Mouse (Mus musculus) liver, embryonic 15.5 days (tissue): Measurements from ENCODE around the gene Gm12248. TPM values are rescaled to one million over a fixed set of nuclear protein-coding genes. Genes with fewer than 3 reads are reported as not detected.

Experiments used
- ATAC-seq: fragments of 200-750 bp; cut with Nextera tagmentation; 2 replicates; pipeline ENCODE4 v1.8.0; 2017; ENCODE audit warnings: moderate number of reproducible peaks, mild to moderate bottlenecking, moderate library complexity; ENCODE audit not compliant: insufficient read depth
- H3K27ac ChIP-seq: fragments of 300-500 bp; sonication (generic); replicated peaks from 2 replicates; pipeline ENCODE4 v1.5.1; 2015; ENCODE audit warnings: mild to moderate bottlenecking, inconsistent platforms
- H3K27me3 ChIP-seq: fragments of 300-500 bp; sonication (generic); 2 replicates; pipeline ENCODE4 v1.6.1; 2015; ENCODE audit warnings: mild to moderate bottlenecking, inconsistent platforms
- H3K36me3 ChIP-seq: fragments of 300-500 bp; sonication (generic); replicated peaks from 2 replicates; pipeline ENCODE4 v1.6.1; 2015; ENCODE audit warnings: moderate library complexity, mild to moderate bottlenecking, inconsistent platforms
- H3K4me1 ChIP-seq: fragments of 300-500 bp; sonication (generic); replicated peaks from 2 replicates; pipeline ENCODE4 v1.6.1; 2015; ENCODE audit warnings: inconsistent platforms
- H3K4me2 ChIP-seq: fragments of 300-500 bp; sonication (generic); 2 replicates; pipeline ENCODE4 v1.6.1; 2015; ENCODE audit warnings: moderate library complexity, mild to moderate bottlenecking, inconsistent platforms
- H3K4me3 ChIP-seq: fragments of 300-500 bp; sonication (generic); replicated peaks from 2 replicates; pipeline ENCODE4 v1.5.1; 2015; ENCODE audit warnings: mild to moderate bottlenecking, inconsistent platforms
- H3K9ac ChIP-seq: fragments of 300-500 bp; sonication (generic); 2 replicates; pipeline ENCODE4 v1.6.1; 2015; ENCODE audit warnings: moderate library complexity, mild to moderate bottlenecking, inconsistent platforms
- H3K9me3 ChIP-seq: fragments of 300-500 bp; sonication (generic); replicated peaks from 2 replicates; pipeline ENCODE4 v1.6.1; 2016; ENCODE audit warnings: inconsistent platforms
- WGBS: fragments of 180-500 bp; shearing (Covaris S2); methylation state at CpG from one replicate; pipeline ENCODE4 v1.1.7; 2015; ENCODE audit warnings: mixed read lengths; ENCODE audit not compliant: insufficient replicate concordance; 5-methylcytosine and 5-hydroxymethylcytosine counted together
- polyA plus RNA-seq: library from polyadenylated mRNA; unstranded; fragments of >200 nt; fragmentation: Nextera tagmentation; extraction: Ambion mirVana; gene quantifications from 2 replicates; pipeline ENCODE4 v1.2.1, GENCODE M21; 2015

Gene Gm12248
- polyA plus RNA-seq, 1 experiment from 2014 or later, result not detected

- H3K9me3 ChIP-seq, result no peaks in the 10 kb centered on the region
- H3K4me1 ChIP-seq, result peaks cover 23% of the 10 kb centered on the region
- no peak overlapping the region for H3K4me3 ChIP-seq
- H3K27ac ChIP-seq, result no peak overlapping the region
- no peaks in the 10 kb centered on the region for H3K27me3 ChIP-seq
- H3K4me2 ChIP-seq, result no peak overlapping the region
- no peak overlapping the region for H3K9ac ChIP-seq
- ATAC-seq, result no peak
- H3K36me3 ChIP-seq, result peaks cover 89% of the 10 kb centered on the region
- WGBS, result 79% methylated on average over 2 of the region's 2 CpGs
Measured at GRCm38 (mm10) chr11:58123711-58124110, 30.8 kb upstream of the Gm12248 start.

GRCm38 (mm10) chr11:58121351-58121750 is 28.4 kb upstream of the Gm12248 start:
- WGBS, result 77% methylated on average over 9 of the region's 9 CpGs
- Histone ChIP-seq H3K27me3 (no peaks in the 10 kb centered on the region), H3K36me3 (peaks cover 95% of the 10 kb centered on the region)

GRCm38 (mm10) chr11:58120655-58121054 is 27.7 kb upstream of the Gm12248 start:
- H3K36me3 ChIP-seq, result peaks cover 95% of the 10 kb centered on the region
- peaks cover 6% of the 10 kb centered on the region; the same call in 1 of the 2 replicates for H3K4me1 ChIP-seq
- H3K27ac ChIP-seq, result no peak overlapping the region
- ATAC-seq, result no peak
- 82% methylated on average over 3 of the region's 3 CpGs for WGBS
- no peak overlapping the region for H3K9ac ChIP-seq
- H3K4me3 ChIP-seq, result no peak overlapping the region
- no peak overlapping the region for H3K4me2 ChIP-seq
- H3K27me3 ChIP-seq, result no peaks in the 10 kb centered on the region
- H3K9me3 ChIP-seq, result no peaks in the 10 kb centered on the region

More at GRCm38 (mm10) chr11:58121351-58121750, 28.4 kb upstream of the Gm12248 start:
- Histone ChIP-seq H3K4me1 (peaks cover 1% of the 10 kb centered on the region; the same call in 1 of the 2 replicates), H3K4me3 (no peak overlapping the region), H3K4me2 (no peak overlapping the region), H3K9ac (no peak overlapping the region), H3K9me3 (no peaks in the 10 kb centered on the region), H3K27ac (no peak overlapping the region)
- no peak for ATAC-seq

GRCm38 (mm10) chr11:58117044-58117652 is 24.2 kb upstream of the Gm12248 start:
- no peak for ATAC-seq
- no peak overlapping the region for H3K27ac ChIP-seq
- no peaks in the 10 kb centered on the region for H3K9me3 ChIP-seq
- H3K9ac ChIP-seq, result no peak overlapping the region
- 82% methylated on average over 10 of the region's 10 CpGs for WGBS
- H3K4me2 ChIP-seq, result no peak overlapping the region
- H3K4me1 ChIP-seq, result peaks cover 6% of the 10 kb centered on the region; the same call in 1 of the 2 replicates
- no peaks in the 10 kb centered on the region for H3K27me3 ChIP-seq
- H3K36me3 ChIP-seq, result peaks cover 96% of the 10 kb centered on the region
- H3K4me3 ChIP-seq, result no peak overlapping the region

GRCm38 (mm10) chr11:58116560-58116959 is 23.6 kb upstream of the Gm12248 start:
- no peak overlapping the region for H3K4me2 ChIP-seq
- 25% methylated on average over 1 of the region's 1 CpGs for WGBS
- H3K4me3 ChIP-seq, result no peak overlapping the region
- H3K36me3 ChIP-seq, result peaks cover 96% of the 10 kb centered on the region
- ATAC-seq, result no peak
- no peak overlapping the region for H3K27ac ChIP-seq
- H3K9me3 ChIP-seq, result no peaks in the 10 kb centered on the region
- peaks cover 6% of the 10 kb centered on the region; the same call in 1 of the 2 replicates for H3K4me1 ChIP-seq
- H3K27me3 ChIP-seq, result no peaks in the 10 kb centered on the region
- H3K9ac ChIP-seq, result no peak overlapping the region

GRCm38 (mm10) chr11:58107664-58108337 is 14.9 kb upstream of the Gm12248 start:
- 74% methylated on average over 4 of the region's 4 CpGs for WGBS
- H3K27me3 ChIP-seq, result no peaks in the 10 kb centered on the region
- no peak overlapping the region for H3K27ac ChIP-seq
- H3K9ac ChIP-seq, result no peak overlapping the region
- H3K4me2 ChIP-seq, result no peak overlapping the region
- peaks cover 42% of the 10 kb centered on the region for H3K4me1 ChIP-seq
- H3K36me3 ChIP-seq, result peaks cover 44% of the 10 kb centered on the region
- no peak overlapping the region for H3K4me3 ChIP-seq
- no peak for ATAC-seq
- H3K9me3 ChIP-seq, result no peaks in the 10 kb centered on the region

- no peaks in the 10 kb centered on the region for H3K9me3 ChIP-seq
- peaks cover 42% of the 10 kb centered on the region for H3K4me1 ChIP-seq
- no peak overlapping the region for H3K27ac ChIP-seq
- no peaks in the 10 kb centered on the region for H3K27me3 ChIP-seq
- WGBS, result 53% methylated on average over 3 of the region's 3 CpGs
- no peak for ATAC-seq
- no peak overlapping the region for H3K4me3 ChIP-seq
- no peak overlapping the region for H3K9ac ChIP-seq
- no peak overlapping the region for H3K4me2 ChIP-seq
- peaks cover 37% of the 10 kb centered on the region for H3K36me3 ChIP-seq
Measured at GRCm38 (mm10) chr11:58107009-58107408, 14.1 kb upstream of the Gm12248 start.

GRCm38 (mm10) chr11:58104351-58104791 is 11.4 kb upstream of the Gm12248 start:
- Histone ChIP-seq H3K27me3 (no peaks in the 10 kb centered on the region), H3K36me3 (peaks cover 11% of the 10 kb centered on the region; the same call in 1 of the 2 replicates), H3K9ac (peak overlapping the region; percentile 88), H3K4me1 (peaks cover 42% of the 10 kb centered on the region), H3K4me2 (peak overlapping the region; percentile 77), H3K4me3 (peak overlapping the region; percentile 90), H3K9me3 (no peaks in the 10 kb centered on the region), H3K27ac (peak overlapping the region; percentile 94)
- ATAC-seq, result peak; percentile 54
- 1% methylated on average over 24 of the region's 24 CpGs for WGBS

- WGBS, result under 1% methylated on average over 55 of the region's 55 CpGs
- Histone ChIP-seq H3K36me3 (0 out of 2 replicates have a peak, but pooled peaks cover 8% of the 10 kb centered on the region), H3K9me3 (no peaks in the 10 kb centered on the region)
Measured at GRCm38 (mm10) chr11:58103697-58104306, 10.9 kb upstream of the Gm12248 start, which contains the start of gene Cnot8. Gene Cnot8 (plus strand): TSS chr11:58104153.

GRCm38 (mm10) chr11:58103344-58103653 is 10.4 kb upstream of the Gm12248 start:
- H3K36me3 ChIP-seq, result 0 out of 2 replicates have a peak, but pooled peaks cover 3% of the 10 kb centered on the region
- H3K9me3 ChIP-seq, result no peaks in the 10 kb centered on the region
- peak; percentile 6 for ATAC-seq
- H3K27ac ChIP-seq, result peak overlapping the region; percentile 94
- H3K4me2 ChIP-seq, result peak overlapping the region; percentile 77
- peaks cover 43% of the 10 kb centered on the region for H3K4me1 ChIP-seq
- H3K9ac ChIP-seq, result peak overlapping the region; percentile 88
- H3K4me3 ChIP-seq, result peak overlapping the region; percentile 90
- 55% methylated on average over 13 of the region's 13 CpGs for WGBS
- peaks cover 8% of the 10 kb centered on the region for H3K27me3 ChIP-seq

More at GRCm38 (mm10) chr11:58103697-58104306, 10.9 kb upstream of the Gm12248 start, which contains the start of gene Cnot8:
- H3K4me1 ChIP-seq, result peaks cover 45% of the 10 kb centered on the region
- peak within 1 kb of the TSS; percentile 90 for H3K4me3 ChIP-seq
- H3K27me3 ChIP-seq, result peaks cover 3% of the 10 kb centered on the region
- H3K27ac ChIP-seq, result peak within 1 kb of the TSS; percentile 94
- H3K4me2 ChIP-seq, result peak within 1 kb of the TSS; percentile 77
- H3K9ac ChIP-seq, result peak within 1 kb of the TSS; percentile 88
- peak; percentile 98 for ATAC-seq
